Mouse (Mus musculus) monocyte, adult 5-6 weeks (primary cell): ENCODE measurements around the gene Tnip1. TPM values are rescaled to one million over a fixed set of nuclear protein-coding genes. Genes with fewer than 3 reads are reported as not detected.
A peak's percentile ranks its signal among the peaks of the same experiment; 100 is the strongest.
"Not testable (repeated sequence)": the region's sequence is repeated elsewhere in the genome, so short reads cannot be mapped to it uniquely, and the experiment has no call there.

Source experiments
- ATAC-seq: fragments of 153-309, 156-312 bp; replicated peaks from 2 replicates; pipeline ENCODE4 v1.8.0; 2017; ENCODE audit warnings: mild to moderate bottlenecking; ENCODE audit not compliant: low TSS enrichment, insufficient number of reproducible peaks, severe bottlenecking, poor library complexity, low FRiP score
- total RNA-seq: library from RNA; stranded (forward); fragments of 200-1000, 200-491, 200-594 nt; gene quantifications from 3 replicates; pipeline ENCODE4 v1.2.3, GENCODE M21; 2017

Tnip1 gene
- total RNA-seq, 1 experiment from 2014 or later, result 78.5 TPM

GRCm38 (mm10) chr11:54897470-54897869 is 65.2 kb downstream of the Tnip1 start:
- ATAC-seq, result no peak

- ATAC-seq, result not testable (repeated sequence)
These were observed 66.1 kb downstream of the Tnip1 start for GRCm38 (mm10) chr11:54896646-54897045.

DNA sequence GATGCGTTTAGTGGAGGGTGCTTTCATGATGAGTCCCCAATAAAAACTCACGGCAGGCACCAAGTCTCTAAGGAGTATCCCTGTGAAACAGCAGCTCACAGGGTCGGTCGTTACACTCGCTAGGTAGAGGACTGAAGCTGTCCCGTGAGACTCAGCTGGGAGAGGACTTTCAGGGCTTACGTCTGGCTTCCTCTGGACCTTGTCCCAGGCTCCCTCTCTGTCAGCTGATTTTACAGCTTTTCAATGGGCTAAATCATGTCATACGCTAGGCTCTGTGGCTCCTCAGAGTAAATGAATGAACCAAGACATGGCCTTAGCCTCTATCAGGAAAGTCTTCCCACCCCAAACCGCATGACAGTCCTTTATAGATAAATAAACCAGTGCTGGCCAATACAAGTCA is 68.1 kb downstream of the Tnip1 start:
- ATAC-seq, result no peak

- ATAC-seq, result no peak
These were observed 70.6 kb downstream of the Tnip1 start for GRCm38 (mm10) chr11:54892091-54892490.

- no peak for ATAC-seq
These were observed 71.4 kb downstream of the Tnip1 start for GRCm38 (mm10) chr11:54891341-54891740.

- ATAC-seq, result no peak
These were observed 74.8 kb downstream of the Tnip1 start for GRCm38 (mm10) chr11:54887927-54888326.

DNA sequence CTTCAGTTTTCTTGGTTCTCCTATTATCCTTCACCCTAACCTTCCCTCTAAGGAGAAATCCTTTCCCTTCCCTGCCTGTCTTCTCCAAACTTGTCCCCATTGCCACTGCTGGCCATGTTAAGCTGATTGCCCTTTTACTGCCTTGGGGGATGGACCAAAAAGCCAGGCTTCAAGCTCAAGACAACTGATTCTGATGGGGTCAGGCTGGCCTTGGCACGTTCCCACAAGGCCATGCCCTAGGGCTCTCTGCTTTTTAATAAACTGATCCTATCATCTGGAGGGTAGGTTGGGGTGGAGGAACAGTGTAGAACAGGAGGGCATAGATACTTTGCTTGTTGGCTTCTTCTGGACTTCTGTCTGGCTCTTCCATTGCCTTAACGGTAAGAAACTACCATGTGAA is 77.3 kb downstream of the Tnip1 start:
- ATAC-seq, result no peak

- ATAC-seq, result peak; percentile 60
These were observed 77.8 kb downstream of the Tnip1 start for GRCm38 (mm10) chr11:54884937-54885336.

DNA sequence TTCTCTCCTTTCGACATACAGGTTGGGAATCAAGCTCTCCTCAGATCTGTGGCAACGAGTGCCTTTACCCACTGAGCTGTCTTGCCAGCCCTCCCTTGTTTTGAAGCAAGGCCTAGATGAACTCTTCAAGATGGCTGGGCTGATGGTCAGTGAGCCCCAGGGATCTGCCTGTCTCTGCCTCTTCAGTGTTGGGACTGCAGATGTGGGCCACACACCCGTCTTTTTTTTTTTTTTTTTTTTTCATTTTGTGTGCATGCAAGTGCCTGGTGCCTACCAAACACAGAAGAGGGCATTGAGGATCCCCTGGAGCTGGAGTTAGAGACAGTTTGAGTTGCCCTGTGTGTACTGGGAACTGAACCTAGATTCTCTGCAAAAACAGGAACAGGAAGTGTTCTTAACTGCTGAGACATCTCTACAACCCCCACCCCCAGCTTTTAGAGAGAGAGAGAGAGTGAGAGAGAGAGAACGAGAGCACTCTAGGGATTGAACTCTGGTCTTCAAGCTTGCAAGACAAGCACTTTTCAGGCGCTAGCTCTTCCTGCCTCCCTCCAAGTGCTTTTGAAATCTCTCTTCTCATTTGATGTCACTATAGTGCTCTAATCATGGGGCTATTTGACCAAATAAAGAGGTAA is 78.4 kb downstream of the Tnip1 start:
- peak; percentile 52 for ATAC-seq

DNA sequence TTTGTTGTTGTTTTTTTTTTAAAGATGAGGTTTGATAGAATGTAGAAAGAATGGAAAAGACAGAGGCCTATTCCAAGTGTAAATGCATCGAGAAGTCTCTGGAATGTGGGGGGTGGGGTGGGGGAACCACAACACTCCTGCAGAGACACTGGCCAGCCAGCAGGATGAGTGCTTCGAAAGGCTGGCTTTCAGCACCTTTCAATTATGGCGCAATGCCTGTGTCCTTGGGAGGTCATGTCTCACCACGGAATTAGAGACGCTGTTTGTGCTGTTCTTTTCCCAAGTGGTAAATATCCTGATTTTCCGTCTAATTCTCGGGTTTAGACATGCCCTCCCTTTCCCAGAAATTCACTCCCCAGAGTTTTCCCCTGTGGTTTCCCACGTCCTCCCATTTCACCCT is 80.0 kb downstream of the Tnip1 start:
- ATAC-seq, result no peak

- ATAC-seq, result no peak
These were observed 81.7 kb downstream of the Tnip1 start for GRCm38 (mm10) chr11:54881051-54881474.

- no peak for ATAC-seq
These were observed 82.8 kb downstream of the Tnip1 start for GRCm38 (mm10) chr11:54879922-54880321.

GRCm38 (mm10) chr11:54879434-54879833 is 83.3 kb downstream of the Tnip1 start:
- ATAC-seq, result peak; percentile 87

DNA sequence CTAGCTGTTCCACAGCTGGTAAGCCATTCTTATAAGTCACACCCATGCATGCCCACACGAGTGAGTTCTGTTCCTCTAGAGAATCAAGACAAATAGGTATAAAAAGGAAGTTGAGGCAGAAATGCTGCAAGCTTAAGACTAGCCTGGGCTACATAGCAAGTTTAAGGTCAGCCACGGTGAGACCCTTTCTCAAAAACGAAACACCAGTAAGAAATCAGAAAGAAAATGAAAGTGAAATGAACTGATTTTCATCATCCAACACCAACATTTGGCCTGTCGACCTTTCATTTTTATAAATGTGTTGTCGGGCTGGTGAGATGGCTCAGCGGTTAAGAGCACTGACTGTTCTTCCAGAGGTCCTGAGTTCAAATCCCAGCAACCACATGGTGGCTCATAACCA is 83.8 kb downstream of the Tnip1 start:
- ATAC-seq, result no peak

DNA sequence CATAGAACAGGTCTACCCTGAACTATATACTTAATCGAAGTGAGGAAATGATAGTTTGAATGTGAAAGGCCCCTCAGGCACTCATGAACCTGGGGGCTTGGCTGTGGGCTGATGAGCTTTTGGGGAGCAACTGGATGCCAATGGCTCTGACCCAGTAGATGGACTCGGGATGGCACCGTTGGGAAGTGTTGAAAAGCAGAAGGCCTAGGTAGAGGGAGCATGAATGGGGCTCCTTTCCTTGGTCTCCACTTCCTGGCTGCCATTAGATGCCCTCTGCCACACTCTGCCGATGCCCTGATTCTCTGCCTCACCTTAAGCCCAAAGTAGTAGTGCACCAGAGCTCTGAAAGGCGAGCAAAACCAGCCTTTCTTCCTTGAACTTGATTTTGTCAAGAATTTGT is 86.7 kb downstream of the Tnip1 start:
- ATAC-seq, result no peak

DNA sequence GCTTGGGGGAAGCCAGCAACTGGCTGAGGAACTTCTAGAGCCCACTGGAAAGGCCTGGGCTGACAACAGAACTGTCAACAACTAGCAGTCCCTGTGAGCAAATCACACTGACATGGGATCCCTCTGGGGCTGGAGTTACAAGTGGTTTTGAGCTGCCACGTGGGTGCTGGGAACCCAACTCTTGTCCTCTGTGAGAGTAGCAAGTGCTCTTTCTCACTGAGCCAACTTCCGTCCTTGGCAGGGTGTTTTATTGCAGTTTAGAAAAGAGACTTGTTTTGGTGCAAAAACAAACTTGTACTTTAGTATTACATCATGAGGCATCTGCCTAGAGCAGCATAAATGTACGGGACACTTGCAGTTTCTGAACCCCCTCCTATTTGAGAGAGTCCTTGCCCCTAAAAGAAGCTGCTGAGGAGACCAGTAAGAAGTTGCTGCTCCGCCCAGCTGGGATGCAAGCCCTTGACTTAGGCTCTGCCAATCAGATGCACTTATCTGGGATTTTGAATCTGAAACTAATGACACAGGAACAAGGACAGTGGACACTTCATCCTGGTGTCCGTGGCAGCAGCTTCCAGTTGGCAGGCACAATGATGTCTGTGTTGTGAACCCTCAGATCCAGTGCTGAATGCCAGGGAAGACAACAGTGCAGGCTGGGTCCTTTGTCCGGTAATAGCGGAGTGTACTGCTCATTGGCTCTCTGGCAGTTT is 90.7 kb downstream of the Tnip1 start:
- ATAC-seq, result no peak

GRCm38 (mm10) chr11:54869318-54869717 is 93.4 kb downstream of the Tnip1 start:
- ATAC-seq, result no peak

- ATAC-seq, result no peak
These were observed 94.3 kb downstream of the Tnip1 start for GRCm38 (mm10) chr11:54868445-54868844.

DNA sequence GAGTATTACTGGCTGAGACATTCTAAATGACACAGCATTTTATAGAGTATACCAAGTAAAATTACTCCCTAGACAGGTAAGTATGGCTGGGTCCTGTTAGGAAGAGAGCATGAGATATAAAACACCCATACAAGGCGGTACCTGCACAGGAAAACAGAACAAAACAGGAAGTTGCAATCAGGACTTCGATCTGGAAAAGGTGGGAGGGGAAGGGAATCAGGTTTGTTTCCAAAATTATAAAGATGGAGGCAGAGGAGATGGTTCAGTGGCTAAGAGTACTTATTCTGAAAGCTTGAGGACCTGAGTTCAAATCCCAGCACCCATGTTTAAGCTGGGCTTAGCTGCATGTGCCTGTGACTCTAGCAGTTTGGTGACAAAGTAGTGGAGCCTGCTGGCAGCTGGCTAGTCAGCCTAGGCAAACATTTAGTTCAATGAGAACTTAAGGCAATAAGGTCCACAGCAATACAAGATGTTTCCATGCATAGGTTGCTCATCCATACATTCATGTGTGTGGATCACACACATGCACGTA is 94.7 kb downstream of the Tnip1 start:
- no peak for ATAC-seq

DNA sequence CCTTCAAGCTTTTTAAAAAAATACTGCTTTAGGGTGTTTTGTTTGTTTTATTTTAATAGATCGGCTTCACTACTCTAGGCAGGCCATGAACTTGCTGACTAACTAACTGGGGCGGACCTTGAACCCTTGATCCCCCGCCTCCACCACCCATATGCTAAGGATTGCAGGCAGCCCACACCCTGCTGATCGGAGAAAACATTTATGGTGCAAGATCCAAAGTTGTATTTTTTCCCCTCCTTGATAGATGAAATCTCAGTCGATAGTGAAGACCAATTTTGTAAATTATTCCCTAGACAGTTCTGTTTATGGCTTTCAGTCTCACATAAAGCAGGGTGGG is 95.7 kb downstream of the Tnip1 start:
- no peak for ATAC-seq
